Mouse (Mus musculus): ENCODE measurements around the gene Mxd4. TPM values are rescaled to one million over a fixed set of nuclear protein-coding genes. Genes with fewer than 3 reads are reported as not detected.

The Mxd4 gene
- polyA plus RNA-seq (2014; fragmentation: Illumina TruSeq; extraction: RNeasy Lipid Tissue Mini Kit (QIAGEN cat#74804)) = 12.6 TPM

GRCm38 (mm10) chr5:34187601-34188316 lies at the start of gene Mxd4:
Mxd4 (minus strand) TSS chr5:34187720.

GRCm38 (mm10) chr5:34168950-34169891 lies 18.3 kb downstream of the Mxd4 start, which contains the start of the genes Poln and Haus3:
Poln (minus strand) TSS chr5:34169448.
Haus3 (minus strand) TSS chr5:34169527.

Other genes with a start within 250 kb of the Mxd4 start
- gene Gm1673, start 204.3 kb downstream of the Mxd4 start, polyA plus RNA-seq (2014; fragmentation: Illumina TruSeq; extraction: RNeasy Lipid Tissue Mini Kit (QIAGEN cat#74804)) = not detected
- gene Nat8l, start 191.7 kb downstream of the Mxd4 start, polyA plus RNA-seq (2014; fragmentation: Illumina TruSeq; extraction: RNeasy Lipid Tissue Mini Kit (QIAGEN cat#74804)) = 0.11 TPM
- gene Poln, start 18.3 kb downstream of the Mxd4 start, polyA plus RNA-seq (2014; fragmentation: Illumina TruSeq; extraction: RNeasy Lipid Tissue Mini Kit (QIAGEN cat#74804)) = 1.0 TPM
- gene Haus3, start 18.2 kb downstream of the Mxd4 start, polyA plus RNA-seq (2014; fragmentation: Illumina TruSeq; extraction: RNeasy Lipid Tissue Mini Kit (QIAGEN cat#74804)) = 117 TPM
- not detected for gene Zfyve28, start 100.7 kb upstream of the Mxd4 start, polyA plus RNA-seq (2014; fragmentation: Illumina TruSeq; extraction: RNeasy Lipid Tissue Mini Kit (QIAGEN cat#74804))
- not detected for gene Cfap99, start 100.9 kb upstream of the Mxd4 start, polyA plus RNA-seq (2014; fragmentation: Illumina TruSeq; extraction: RNeasy Lipid Tissue Mini Kit (QIAGEN cat#74804))
- 132 TPM for gene Rnf4, start 148.6 kb upstream of the Mxd4 start, polyA plus RNA-seq (2014; fragmentation: Illumina TruSeq; extraction: RNeasy Lipid Tissue Mini Kit (QIAGEN cat#74804))
- gene Fam193a, start 182.2 kb upstream of the Mxd4 start, polyA plus RNA-seq (2014; fragmentation: Illumina TruSeq; extraction: RNeasy Lipid Tissue Mini Kit (QIAGEN cat#74804)) = 34.0 TPM

Data from ovary, adult 10 weeks (tissue).